Mouse (Mus musculus) embryo, embryonic 10 days (tissue): ENCODE results near the gene Prkar2a.
"Not testable (repeated sequence)": the region's sequence is repeated elsewhere in the genome, so short reads cannot be mapped to it uniquely, and the experiment has no call there.

Source experiments
- DNase-seq: peaks from one replicate; pipeline ENCODE4 v3.0.0-alpha.2; 2015; ENCODE audit warnings: low spot score

Gene Prkar2a

GRCm38 (mm10) chr9:108689106-108689505, at the start of gene Prkar2a:
Gene Prkar2a (plus strand): TSS chr9:108689314.
- DNase-seq, result peak; percentile 87

- no peak for DNase-seq
These were observed 49.3 kb upstream of the Prkar2a start for GRCm38 (mm10) chr9:108639825-108640224.

GRCm38 (mm10) chr9:108648166-108648565, 40.9 kb upstream of the Prkar2a start:
- DNase-seq, result no peak

GRCm38 (mm10) chr9:108648611-108649560, 40.2 kb upstream of the Prkar2a start, which contains the start of gene Arih2:
Gene Arih2 (minus strand): TSS chr9:108649386.
- peak; percentile 94 for DNase-seq

GRCm38 (mm10) chr9:108649561-108650440, 39.3 kb upstream of the Prkar2a start:
- no peak for DNase-seq

GRCm38 (mm10) chr9:108654566-108655464, 34.3 kb upstream of the Prkar2a start:
- no peak for DNase-seq

- not testable (repeated sequence) for DNase-seq
These were observed 33.2 kb upstream of the Prkar2a start for GRCm38 (mm10) chr9:108655865-108656264.

- DNase-seq, result peak; percentile 93
These were observed 27.2 kb upstream of the Prkar2a start, which contains the start of gene Slc25a20 for GRCm38 (mm10) chr9:108661677-108662612. Gene Slc25a20 (plus strand): TSS chr9:108662088.

- DNase-seq, result no peak
These were observed 26.5 kb upstream of the Prkar2a start for GRCm38 (mm10) chr9:108662660-108663059.

- DNase-seq, result peak; percentile 69
These were observed 19.2 kb upstream of the Prkar2a start for GRCm38 (mm10) chr9:108669875-108670274.

GRCm38 (mm10) chr9:108673151-108673550, 16.0 kb upstream of the Prkar2a start:
- no peak for DNase-seq

- no peak for DNase-seq
These were observed 9.1 kb upstream of the Prkar2a start for GRCm38 (mm10) chr9:108680026-108680425.

- peak; percentile 65 for DNase-seq
These were observed 2.6 kb upstream of the Prkar2a start for GRCm38 (mm10) chr9:108686475-108686887.

- no peak for DNase-seq
These were observed 1.9 kb upstream of the Prkar2a start for GRCm38 (mm10) chr9:108687181-108687580.

- DNase-seq, result no peak
These were observed 1.4 kb upstream of the Prkar2a start for GRCm38 (mm10) chr9:108687686-108688085.

- DNase-seq, result no peak
These were observed 663 bp upstream of the Prkar2a start for GRCm38 (mm10) chr9:108688451-108688850.

GRCm38 (mm10) chr9:108689993-108690392, 879 bp downstream of the Prkar2a start:
- DNase-seq, result no peak

- no peak for DNase-seq
These were observed 1.8 kb downstream of the Prkar2a start for GRCm38 (mm10) chr9:108690914-108691313.

GRCm38 (mm10) chr9:108691371-108691770, 2.3 kb downstream of the Prkar2a start:
- DNase-seq, result no peak

GRCm38 (mm10) chr9:108691846-108692225, 2.7 kb downstream of the Prkar2a start:
- DNase-seq, result peak; percentile 91
